Mouse (Mus musculus): ENCODE results near the gene Fhl1.

- no peak for TF ChIP-seq CTCF (IDR thresholded peaks at IDR 0.05; ENCODE audit: extremely low read depth, insufficient read depth, insufficient read length, insufficient replicate concordance)
- no peak for TF ChIP-seq POLR2A (IDR thresholded peaks at IDR 0.05; ENCODE audit: low read depth, low read length)
These were observed 48.1 kb upstream of the Fhl1 start for GRCm38 (mm10) chrX:56683521-56683920.

All from spleen, adult 2 months (tissue).